Mouse (Mus musculus): ENCODE results near the gene Prkab2.

Prkab2 gene

DNA sequence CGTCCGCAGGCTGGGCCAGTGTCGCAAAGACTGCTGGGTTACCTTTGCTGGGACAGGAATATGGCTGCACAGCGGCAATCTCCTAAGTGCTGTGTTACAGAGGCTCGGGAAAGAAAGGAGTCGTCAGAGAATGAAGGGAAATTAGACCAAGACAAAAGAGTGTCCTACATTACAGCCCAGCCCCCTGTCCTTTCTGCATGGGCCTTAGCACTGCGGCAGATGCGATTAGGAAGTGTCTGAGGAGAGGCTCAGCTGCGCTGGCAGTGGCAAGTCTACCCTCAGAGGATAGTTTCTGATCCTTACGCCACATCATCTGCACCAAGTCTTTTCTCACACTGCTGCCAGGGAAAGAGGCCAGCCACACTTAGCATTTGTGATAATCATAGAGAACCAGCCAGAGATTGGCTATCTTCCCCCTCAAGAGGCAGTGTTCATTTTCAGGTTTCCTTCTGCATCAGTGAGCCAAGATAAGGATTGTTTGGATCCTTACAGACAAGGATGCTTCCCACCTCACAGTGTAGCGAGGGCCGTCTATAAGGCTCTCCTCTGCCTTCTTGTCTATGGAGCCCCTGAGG, 33.5 kb downstream of the Prkab2 start:
- no peak for DNase-seq (ENCODE audit: low read depth)

DNA sequence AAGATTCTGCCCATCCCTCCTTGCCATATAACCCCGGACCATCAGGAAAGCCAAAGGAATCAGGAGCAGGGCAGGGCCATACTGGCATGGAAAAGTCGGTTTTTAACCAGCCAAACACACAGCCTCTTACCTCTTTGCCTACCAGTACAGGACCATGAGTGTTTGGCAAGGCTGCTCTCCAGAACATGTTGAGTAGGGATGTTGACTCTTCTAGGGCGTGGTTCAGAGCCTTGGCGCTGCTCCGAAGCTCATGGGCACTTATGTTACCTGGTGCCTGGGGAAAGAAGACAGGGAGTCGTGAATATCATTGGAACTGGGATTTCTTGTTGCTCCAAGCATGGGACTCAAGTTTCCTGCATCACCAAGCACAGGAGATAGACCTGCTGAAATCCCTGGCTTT, 35.8 kb downstream of the Prkab2 start:
- no peak for DNase-seq (ENCODE audit: low read depth)

DNA sequence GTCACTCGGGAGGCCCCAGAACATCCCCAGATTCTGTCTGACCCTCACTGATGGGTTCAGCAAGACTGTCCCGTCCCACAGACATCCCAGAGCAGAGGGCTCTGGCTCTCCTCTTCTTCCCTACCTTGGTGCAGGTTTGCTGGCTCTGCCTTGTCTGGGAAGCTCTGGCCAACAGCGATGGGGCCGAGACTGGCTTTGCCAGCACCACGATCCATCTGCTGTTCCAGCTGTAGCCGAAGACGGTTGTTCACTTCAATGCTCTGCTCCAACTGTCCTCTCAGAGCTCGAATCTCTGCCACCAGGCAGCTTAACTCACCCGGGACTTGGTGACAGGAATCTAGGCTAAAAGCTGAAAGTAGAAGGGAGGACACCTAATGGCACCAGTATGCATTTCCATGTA, 38.9 kb downstream of the Prkab2 start:
- no peak for DNase-seq (ENCODE audit: low read depth)

DNA sequence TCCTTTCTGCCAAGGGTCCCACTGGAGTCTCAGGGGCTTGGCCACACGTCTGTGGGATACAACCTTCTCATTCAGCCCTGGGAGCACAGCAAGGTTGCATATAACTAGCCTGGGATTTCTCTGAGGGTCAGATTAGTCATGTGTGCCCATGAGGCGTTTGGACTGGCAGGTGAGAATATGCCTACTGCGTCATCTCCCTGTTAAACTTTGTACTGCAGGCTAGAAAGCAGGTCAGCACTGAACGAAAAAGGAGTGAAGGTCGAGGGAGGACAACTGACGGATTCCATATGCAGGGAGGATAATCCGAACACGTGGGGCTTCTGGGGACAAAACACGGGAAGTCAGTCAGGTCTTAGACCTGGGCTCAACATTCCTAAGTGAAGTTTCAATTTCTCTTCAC, 39.3 kb downstream of the Prkab2 start:
- DNase-seq (ENCODE audit: low read depth): no peak

DNA sequence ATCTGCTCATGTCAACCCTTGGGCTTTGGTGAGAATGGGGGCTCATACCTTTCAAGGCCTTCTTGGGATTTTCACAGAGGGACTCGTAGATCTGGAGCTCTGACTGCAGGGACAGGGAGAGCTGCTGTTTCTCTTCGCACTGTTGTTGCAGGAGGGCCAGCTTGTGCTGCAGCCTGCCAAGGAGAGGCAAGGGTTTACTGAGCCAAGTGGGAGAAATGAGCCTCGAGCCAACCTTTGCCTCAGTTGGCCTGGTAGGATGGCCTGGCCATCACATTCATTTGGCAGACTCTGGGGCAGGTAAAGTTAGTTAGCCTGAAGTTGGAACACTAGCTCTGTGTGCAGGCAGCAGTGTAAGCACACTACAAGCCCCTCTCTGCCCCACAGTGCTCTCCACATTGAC, 41.1 kb downstream of the Prkab2 start:
- no peak for DNase-seq (ENCODE audit: low read depth)

DNA sequence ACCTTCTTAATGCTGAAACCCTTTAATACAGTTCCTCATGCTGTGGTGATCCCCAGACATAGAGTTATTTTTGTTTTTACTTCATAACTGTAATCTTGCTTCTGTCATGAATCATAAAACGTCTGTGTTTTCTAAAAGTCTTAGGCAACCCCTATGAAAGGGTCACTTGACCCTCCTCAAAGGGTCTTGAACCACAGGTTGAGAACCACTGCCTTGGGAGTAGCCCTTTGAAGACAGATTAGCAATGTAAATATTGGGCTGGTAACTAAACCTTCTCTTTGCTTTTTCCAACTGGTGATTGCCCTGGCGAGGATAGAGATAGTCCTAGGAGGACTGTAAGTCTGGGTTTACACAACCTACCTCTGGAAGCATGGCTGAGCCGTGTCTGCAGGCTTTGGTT, 43.2 kb downstream of the Prkab2 start:
- DNase-seq (ENCODE audit: low read depth): no peak

DNA sequence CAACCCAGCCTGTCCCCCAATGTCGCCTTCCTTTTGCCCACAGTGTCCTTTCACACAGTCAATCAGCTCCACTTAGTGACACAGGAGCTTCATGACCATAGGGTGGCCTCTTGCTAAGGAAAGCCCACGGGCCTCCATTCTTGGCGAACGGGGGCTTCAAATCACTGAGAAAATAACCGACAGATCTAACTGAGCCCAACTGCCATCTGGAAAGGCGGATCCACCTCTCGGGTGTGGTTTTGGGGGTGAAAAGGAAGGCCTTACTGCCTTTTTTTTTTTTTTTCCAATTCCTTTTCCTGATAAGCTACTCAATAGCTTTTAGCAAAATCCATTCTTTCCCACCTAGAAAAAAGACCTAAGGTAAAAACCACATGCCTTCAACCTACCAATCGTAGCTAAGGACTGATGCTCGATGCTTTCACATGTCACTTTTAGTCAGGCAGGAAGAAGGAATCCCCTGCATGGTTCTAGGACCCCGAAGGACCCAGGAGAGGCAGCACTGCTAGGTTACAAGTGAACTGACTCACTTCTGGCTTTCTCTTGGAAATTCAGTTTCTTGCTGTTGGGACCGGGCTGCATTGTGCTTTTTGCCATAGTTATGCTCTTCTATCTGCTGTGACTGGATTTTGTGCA, 44.6 kb downstream of the Prkab2 start:
- DNase-seq (ENCODE audit: low read depth): no peak

DNA sequence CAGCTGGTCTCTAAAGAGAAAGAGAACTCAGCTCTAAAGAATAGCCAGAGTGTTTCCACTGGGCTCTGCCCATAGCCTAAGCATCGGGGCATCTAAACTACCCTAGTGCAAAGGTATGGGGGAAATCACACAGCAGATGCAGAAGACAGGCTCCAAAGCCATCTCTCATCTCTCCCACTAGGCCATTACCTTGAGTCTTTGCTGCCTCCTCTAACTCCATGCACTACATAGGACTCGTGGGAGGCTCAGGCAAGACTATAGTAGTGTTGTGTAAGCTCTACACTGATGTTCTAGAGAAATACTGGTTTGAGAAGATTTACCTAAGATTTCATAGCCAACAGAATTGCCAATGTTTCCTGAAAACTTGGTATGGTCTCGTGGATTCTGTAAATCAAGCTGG, 47.5 kb downstream of the Prkab2 start:
- DNase-seq (ENCODE audit: low read depth): no peak

DNA sequence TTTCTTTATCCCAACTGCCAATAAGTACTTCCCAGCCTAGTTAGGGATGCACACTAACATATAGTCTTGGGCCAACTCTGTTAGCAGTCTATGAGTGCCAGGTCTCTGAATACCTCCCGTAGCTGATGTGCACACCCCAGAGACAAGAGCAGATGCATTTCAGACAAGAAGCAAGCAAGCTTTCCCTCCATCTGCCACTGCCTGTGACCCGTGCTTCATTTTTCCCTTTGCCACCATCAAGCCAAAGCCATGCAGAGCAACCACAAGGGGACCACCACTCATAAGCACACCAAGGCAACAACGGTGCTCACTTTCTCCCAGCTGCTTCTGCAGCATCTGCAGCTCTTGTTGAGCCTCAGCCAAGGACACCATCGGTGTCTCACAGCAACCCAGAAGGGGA, 48.6 kb downstream of the Prkab2 start:
- DNase-seq (ENCODE audit: low read depth): no peak

DNA sequence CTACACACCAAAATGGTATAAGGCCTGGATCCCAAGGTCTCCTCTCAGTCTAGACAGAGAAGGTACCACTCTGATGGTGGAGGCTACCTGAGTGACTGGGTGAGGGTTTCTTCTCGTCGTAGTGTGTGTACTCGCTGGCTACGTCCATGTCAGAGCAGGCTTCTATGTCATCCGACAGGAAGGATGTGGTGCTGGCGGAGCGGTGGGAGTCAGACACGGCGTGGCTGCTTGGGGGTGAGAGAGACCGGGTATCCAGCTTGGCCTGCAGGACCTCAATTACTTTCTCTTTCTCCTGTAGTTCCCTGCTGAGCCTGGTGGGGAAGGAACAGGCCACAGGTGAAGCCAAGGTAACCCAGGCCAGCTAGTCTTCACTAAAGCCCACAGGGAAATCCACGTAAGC, 52.1 kb downstream of the Prkab2 start:
- DNase-seq (ENCODE audit: low read depth): no peak

DNA sequence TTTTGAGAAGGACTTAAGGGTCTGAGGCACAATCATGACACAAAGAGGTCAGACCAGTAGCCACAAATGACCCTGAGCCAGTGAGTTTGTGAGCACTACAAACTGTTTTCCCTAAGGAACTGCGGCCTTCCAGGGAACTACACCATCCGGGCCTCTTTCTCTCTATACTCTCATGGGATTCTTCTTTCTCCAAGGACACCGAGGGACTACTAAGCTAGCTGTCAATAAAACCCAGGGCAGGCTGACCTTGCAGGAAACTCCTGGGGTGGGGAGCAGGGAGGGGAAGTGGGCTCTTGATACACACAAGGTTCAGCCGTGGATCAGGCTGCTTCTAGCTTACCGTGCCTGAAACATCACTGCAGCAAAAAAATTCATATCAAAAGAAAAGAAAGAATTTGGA, 52.9 kb downstream of the Prkab2 start:
- DNase-seq (ENCODE audit: low read depth): no peak

DNA sequence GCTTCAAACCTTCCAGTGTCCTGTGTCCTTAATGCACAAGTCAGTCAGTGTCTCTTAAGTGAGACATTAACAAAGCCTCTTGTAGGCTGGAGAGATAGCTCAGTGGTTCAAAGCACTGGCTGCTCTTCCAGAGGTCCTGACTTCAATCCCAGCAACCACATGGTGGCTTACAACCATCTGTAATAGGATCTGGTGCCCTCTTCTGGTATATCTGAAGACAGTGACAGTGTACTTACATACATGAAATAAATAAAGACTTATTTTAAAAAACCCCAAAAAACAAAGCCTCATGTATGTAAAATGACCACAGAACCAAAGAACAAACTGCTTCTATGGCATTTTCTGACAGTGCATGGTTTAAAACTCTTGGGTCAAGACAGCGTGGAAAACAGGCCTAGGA, 57.9 kb downstream of the Prkab2 start:
- no peak for DNase-seq (ENCODE audit: low read depth)

DNA sequence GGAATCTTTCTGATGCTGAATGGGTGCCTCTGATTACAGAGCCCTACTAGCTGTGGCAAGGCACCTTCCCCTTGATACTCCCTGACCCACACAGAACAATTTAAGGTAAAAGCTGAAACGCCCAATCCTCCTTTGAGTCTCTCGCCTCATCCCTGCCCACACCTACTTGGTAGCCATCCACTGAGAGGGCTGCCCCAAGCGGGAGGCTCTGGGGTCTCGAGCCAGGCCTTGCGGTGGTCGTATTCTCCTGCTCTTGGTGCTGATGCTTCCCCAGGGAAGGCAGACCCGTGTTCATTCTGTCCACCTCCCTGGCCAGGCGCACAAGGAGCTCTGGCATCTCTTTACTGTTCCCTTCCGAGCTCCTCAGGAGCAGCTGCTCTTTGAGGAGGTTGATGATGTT, 61.1 kb downstream of the Prkab2 start:
- DNase-seq (ENCODE audit: low read depth): no peak
